Mouse (Mus musculus): ENCODE data around the gene Ipcef1. TPM values are rescaled to one million over a fixed set of nuclear protein-coding genes. Genes with fewer than 3 reads are reported as not detected.

Gene Ipcef1
- polyA plus RNA-seq, 1 experiment from 2014 or later = 0.23 TPM

DNA sequence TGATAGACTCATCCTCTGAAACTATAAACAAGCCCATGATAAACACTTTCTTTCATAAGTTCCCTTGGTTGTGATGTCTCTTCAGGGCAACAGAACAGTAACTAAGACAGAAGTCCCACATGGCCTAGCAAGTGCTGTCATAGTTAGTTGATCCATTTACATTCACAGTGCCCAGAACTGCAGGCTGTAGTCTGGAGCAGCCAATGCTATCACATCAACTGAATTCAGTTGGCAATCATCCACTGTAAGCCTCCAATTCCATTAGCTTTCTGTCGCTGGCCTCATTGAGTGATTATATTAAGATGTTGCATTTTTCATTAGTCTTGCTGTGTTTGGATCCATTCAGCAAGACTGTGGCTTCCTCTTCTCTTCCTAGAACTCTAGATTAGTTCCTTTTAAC, 206.0 kb downstream of the Ipcef1 start:
- Histone ChIP-seq H3K27ac (no peak overlapping the region), H3K9ac (no peak overlapping the region), H3K4me3 (replicated peaks) (no peak overlapping the region), H3K9me3 (no peaks in the 10 kb centered on the region), H3K27me3 (replicated peaks) (no peaks in the 10 kb centered on the region), H3K4me1 (replicated peaks) (no peaks in the 10 kb centered on the region), H3K4me2 (replicated peaks) (no peak overlapping the region), H3K36me3 (no peaks in the 10 kb centered on the region)
- ATAC-seq = no peak
- 69% methylated on average over 1 of the region's 1 CpGs for whole genome bisulfite sequencing

DNA sequence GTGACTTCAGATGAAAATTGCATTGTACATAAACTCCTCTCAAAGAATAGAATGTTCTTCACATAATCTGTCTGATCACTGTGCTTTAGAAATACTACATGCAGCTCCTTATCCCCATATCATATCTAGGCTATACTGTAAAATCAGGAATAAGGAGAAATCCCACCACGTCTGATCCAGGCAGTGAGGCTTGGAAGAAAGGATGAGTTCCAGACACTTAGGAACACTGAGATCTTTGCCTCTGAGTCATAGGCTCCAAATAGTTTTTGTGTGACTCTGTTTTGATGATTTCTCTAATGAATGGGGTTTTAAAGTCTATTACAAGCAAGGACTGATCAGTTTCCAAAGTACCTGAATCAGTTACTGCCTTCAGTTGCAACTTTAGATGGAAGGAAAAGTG, 210.1 kb downstream of the Ipcef1 start:
- no peak overlapping the region for H3K27ac ChIP-seq
- no peak overlapping the region for H3K4me2 ChIP-seq (replicated peaks)
- H3K9me3 ChIP-seq = no peaks in the 10 kb centered on the region
- ATAC-seq = no peak
- H3K4me3 ChIP-seq (replicated peaks) = no peak overlapping the region
- H3K36me3 ChIP-seq = no peaks in the 10 kb centered on the region
- H3K27me3 ChIP-seq (replicated peaks) = no peaks in the 10 kb centered on the region
- H3K4me1 ChIP-seq (replicated peaks) = no peaks in the 10 kb centered on the region
- WGBS = 74% methylated on average over 1 of the region's 1 CpGs
- no peak overlapping the region for H3K9ac ChIP-seq

Other genes starting within 250 kb of the Ipcef1 start
- gene Cnksr3, start 159.8 kb upstream of the Ipcef1 start, polyA plus RNA-seq (2015; fragmentation: Nextera tagmentation; extraction: Ambion mirVana) = 12.6 and 13.6 TPM in 2 replicates